Mouse (Mus musculus) testis, adult 2 months (tissue): ENCODE results near the gene Gng11.

Source experiments
- CTCF ChIP-seq: fragments of 200-500 bp; IDR thresholded peaks from 2 replicates; pipeline ENCODE4 v1.5.1; 2012; ENCODE audit warnings: low read depth, mild to moderate bottlenecking, inconsistent platforms, low read length, moderate library complexity; ENCODE audit not compliant: control insufficient read depth, insufficient read depth, insufficient replicate concordance
- POLR2A ChIP-seq: fragments of 200-500 bp; IDR thresholded peaks from 2 replicates; pipeline ENCODE4 v1.6.1; 2012; ENCODE audit warnings: low read depth, mild to moderate bottlenecking, inconsistent platforms, low read length, moderate library complexity; ENCODE audit not compliant: control insufficient read depth

- no peak for TF ChIP-seq CTCF
- no peak for TF ChIP-seq POLR2A
These were observed 4.4 kb upstream of the Gng11 start for GRCm38 (mm10) chr6:3999296-3999695.
